Mouse (Mus musculus) embryonic facial prominence, embryonic 14.5 days (tissue): ENCODE data around the gene Acy3. TPM values are rescaled to one million over a fixed set of nuclear protein-coding genes. Genes with fewer than 3 reads are reported as not detected.

Source experiments
- ATAC-seq: fragments of 200-750 bp; cut with Nextera tagmentation; 2 replicates; pipeline ENCODE4 v1.8.0; 2017; ENCODE audit warnings: low read depth, moderate number of reproducible peaks, moderate TSS enrichment
- DNase-seq: peaks from one replicate; pipeline ENCODE4 v3.0.0-alpha.2; 2015; ENCODE audit warnings: low spot score
- H3K27ac ChIP-seq: fragments of 300-500 bp; sonication (generic); replicated peaks from 2 replicates; pipeline ENCODE4 v1.5.1; 2014; ENCODE audit warnings: low read depth, mild to moderate bottlenecking, low read length, moderate library complexity
- H3K27me3 ChIP-seq: fragments of 300-500 bp; sonication (generic); replicated peaks from 2 replicates; pipeline ENCODE4 v1.6.1; 2014; ENCODE audit warnings: low read length; ENCODE audit not compliant: control insufficient read depth, insufficient read depth
- H3K36me3 ChIP-seq: fragments of 300-500 bp; sonication (generic); 2 replicates; pipeline ENCODE4 v1.6.1; 2014; ENCODE audit warnings: low read length, mixed read lengths; ENCODE audit not compliant: control insufficient read depth, insufficient read depth
- H3K4me1 ChIP-seq: fragments of 300-500 bp; sonication (generic); 2 replicates; pipeline ENCODE4 v1.6.1; 2014; ENCODE audit warnings: antibody characterized with exemption, low read length; ENCODE audit not compliant: control insufficient read depth, insufficient read depth
- H3K4me2 ChIP-seq: fragments of 300-500 bp; sonication (generic); 2 replicates; pipeline ENCODE4 v1.6.1; 2014; ENCODE audit warnings: low read depth, mild to moderate bottlenecking, low read length, moderate library complexity, mixed read lengths
- H3K4me3 ChIP-seq: fragments of 300-500 bp; sonication (generic); 2 replicates; pipeline ENCODE4 v1.5.1; 2014; ENCODE audit warnings: low read depth, mild to moderate bottlenecking, low read length
- H3K9ac ChIP-seq: fragments of 300-500 bp; sonication (generic); 2 replicates; pipeline ENCODE4 v1.6.1; 2014; ENCODE audit warnings: low read depth, mild to moderate bottlenecking, low read length, moderate library complexity, mixed read lengths
- H3K9me3 ChIP-seq: fragments of 300-500 bp; sonication (generic); 2 replicates; pipeline ENCODE4 v1.6.1; 2016; ENCODE audit warnings: low read length; ENCODE audit not compliant: control insufficient read depth
- WGBS: fragments of 180-500 bp; shearing (Covaris S2); extraction: QIAGEN DNeasy Blood & Tissue Kit; methylation state at CpG from one replicate; pipeline ENCODE4 v1.1.7; 2014; 5-methylcytosine and 5-hydroxymethylcytosine counted together
- polyA plus RNA-seq: library from polyadenylated mRNA; unstranded; fragments of >200 nt; fragmentation: Nextera tagmentation; extraction: Ambion mirVana; gene quantifications from 2 replicates; pipeline ENCODE4 v1.2.1, GENCODE M21; 2014

Gene Acy3
- polyA plus RNA-seq, 1 experiment from 2014 or later, result 8.5 TPM

GRCm38 (mm10) chr19:4013066-4013465 is 26.7 kb downstream of the Acy3 start:
- 15% methylated on average over 9 of the region's 9 CpGs for WGBS
- Histone ChIP-seq H3K36me3 (peaks cover 18% of the 10 kb centered on the region), H3K9ac (peak overlapping the region; percentile 55), H3K4me2 (peak overlapping the region; percentile 76), H3K4me3 (peak overlapping the region; percentile 92), H3K27ac (no peak overlapping the region), H3K9me3 (no peaks in the 10 kb centered on the region), H3K4me1 (peaks cover 4% of the 10 kb centered on the region; the same call in 1 of the 2 replicates), H3K27me3 (no peaks in the 10 kb centered on the region)
- ATAC-seq (peak; percentile 23; the same call in 1 of the 2 replicates), DNase-seq (no peak)

DNA sequence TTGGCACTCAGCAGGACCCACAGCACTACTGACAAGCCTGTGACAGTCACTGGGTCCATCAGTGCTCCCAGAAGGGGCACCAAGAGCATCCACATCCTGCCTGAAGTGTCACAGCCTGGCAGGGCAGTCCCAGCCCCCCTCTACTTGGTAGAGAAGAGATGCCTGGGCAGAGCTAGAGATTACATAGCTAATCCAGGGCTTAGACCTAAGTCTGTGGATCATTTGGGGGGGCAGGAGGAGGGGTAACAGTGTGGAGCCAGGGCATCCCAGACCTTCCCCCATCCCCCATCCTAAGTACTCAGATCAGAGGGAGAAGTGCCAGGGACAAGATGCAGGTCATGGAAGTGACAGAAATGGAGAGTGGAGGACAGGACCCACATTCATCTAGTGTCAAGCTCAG is 28.4 kb downstream of the Acy3 start:
- Histone ChIP-seq H3K4me1 (peaks cover 4% of the 10 kb centered on the region; the same call in 1 of the 2 replicates), H3K27ac (no peak overlapping the region), H3K9me3 (no peaks in the 10 kb centered on the region), H3K27me3 (no peaks in the 10 kb centered on the region), H3K4me3 (no peak overlapping the region), H3K36me3 (peaks cover 1% of the 10 kb centered on the region; the same call in 1 of the 2 replicates), H3K4me2 (no peak overlapping the region), H3K9ac (no peak overlapping the region)
- DNase-seq (no peak), ATAC-seq (no peak)

GRCm38 (mm10) chr19:4015635-4016034 is 29.3 kb downstream of the Acy3 start:
- H3K36me3 ChIP-seq, result no peaks in the 10 kb centered on the region
- H3K9me3 ChIP-seq, result no peaks in the 10 kb centered on the region
- 49% methylated on average over 5 of the region's 5 CpGs for WGBS
- peaks cover 4% of the 10 kb centered on the region; the same call in 1 of the 2 replicates for H3K4me1 ChIP-seq
- H3K4me3 ChIP-seq, result no peak overlapping the region
- ATAC-seq (no peak), DNase-seq (no peak)
- H3K9ac ChIP-seq, result no peak overlapping the region
- H3K27me3 ChIP-seq, result no peaks in the 10 kb centered on the region
- no peak overlapping the region for H3K27ac ChIP-seq
- H3K4me2 ChIP-seq, result no peak overlapping the region

DNA sequence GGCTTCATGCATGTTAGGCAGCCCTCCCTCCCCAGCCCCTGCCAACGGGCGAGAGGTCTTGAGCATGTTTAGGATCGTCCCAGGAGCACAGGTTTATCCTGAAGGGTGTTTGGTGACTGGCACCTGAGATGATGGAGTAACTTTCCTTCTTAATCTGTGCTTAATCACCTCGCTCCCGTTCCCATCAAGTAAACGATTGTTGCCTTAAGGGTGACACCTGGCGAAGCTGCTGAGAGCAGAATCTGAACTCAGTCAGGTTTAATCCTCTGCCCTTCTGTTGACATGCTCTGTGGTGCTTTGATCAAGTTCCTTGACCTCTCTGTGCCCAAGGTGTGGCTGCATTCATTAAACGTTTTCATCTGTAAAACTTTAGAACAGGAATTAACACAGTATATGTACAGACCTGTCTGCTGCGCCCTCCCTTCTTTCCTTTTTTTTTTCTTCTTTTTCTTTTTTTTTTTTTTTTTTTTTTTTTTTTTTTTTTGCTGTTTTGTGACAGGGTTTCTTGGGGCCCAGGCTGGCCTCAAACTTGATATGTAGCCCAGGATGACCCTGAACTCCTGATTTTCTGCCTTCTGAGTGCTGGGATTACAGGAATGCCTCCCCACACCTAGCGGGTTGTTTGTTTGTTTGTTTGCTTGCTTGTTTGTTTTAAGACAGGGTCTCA is 31.7 kb downstream of the Acy3 start:
- no peak overlapping the region for H3K9ac ChIP-seq
- DNase-seq (peak; percentile 39), ATAC-seq (no peak)
- H3K4me2 ChIP-seq, result no peak overlapping the region
- 61% methylated on average over 10 of the region's 10 CpGs for WGBS
- no peaks in the 10 kb centered on the region for H3K9me3 ChIP-seq
- no peak overlapping the region for H3K27ac ChIP-seq
- no peaks in the 10 kb centered on the region for H3K4me1 ChIP-seq
- no peaks in the 10 kb centered on the region for H3K36me3 ChIP-seq
- no peaks in the 10 kb centered on the region for H3K27me3 ChIP-seq
- no peak overlapping the region for H3K4me3 ChIP-seq

- ATAC-seq, result peak; percentile 91
- no peak overlapping the region for H3K4me3 ChIP-seq
- no peaks in the 10 kb centered on the region for H3K36me3 ChIP-seq
- no peaks in the 10 kb centered on the region for H3K27me3 ChIP-seq
- DNase-seq, result peak; percentile 92
- H3K27ac ChIP-seq, result no peak overlapping the region
- no peak overlapping the region for H3K4me2 ChIP-seq
- WGBS, result 24% methylated on average over 18 of the region's 18 CpGs
- H3K9ac ChIP-seq, result no peak overlapping the region; the same call in 1 of the 2 replicates
- no peaks in the 10 kb centered on the region for H3K4me1 ChIP-seq
- H3K9me3 ChIP-seq, result no peaks in the 10 kb centered on the region
These were observed 32.6 kb downstream of the Acy3 start for GRCm38 (mm10) chr19:4018743-4019583.

GRCm38 (mm10) chr19:4023185-4023584 is 36.8 kb downstream of the Acy3 start:
- Histone ChIP-seq H3K4me2 (no peak overlapping the region), H3K4me1 (no peaks in the 10 kb centered on the region), H3K27ac (no peak overlapping the region), H3K9ac (no peak overlapping the region), H3K4me3 (no peak overlapping the region), H3K27me3 (no peaks in the 10 kb centered on the region), H3K36me3 (no peaks in the 10 kb centered on the region), H3K9me3 (peaks cover 5% of the 10 kb centered on the region)
- DNase-seq (no peak), ATAC-seq (no peak)
- 77% methylated on average over 7 of the region's 7 CpGs for WGBS

DNA sequence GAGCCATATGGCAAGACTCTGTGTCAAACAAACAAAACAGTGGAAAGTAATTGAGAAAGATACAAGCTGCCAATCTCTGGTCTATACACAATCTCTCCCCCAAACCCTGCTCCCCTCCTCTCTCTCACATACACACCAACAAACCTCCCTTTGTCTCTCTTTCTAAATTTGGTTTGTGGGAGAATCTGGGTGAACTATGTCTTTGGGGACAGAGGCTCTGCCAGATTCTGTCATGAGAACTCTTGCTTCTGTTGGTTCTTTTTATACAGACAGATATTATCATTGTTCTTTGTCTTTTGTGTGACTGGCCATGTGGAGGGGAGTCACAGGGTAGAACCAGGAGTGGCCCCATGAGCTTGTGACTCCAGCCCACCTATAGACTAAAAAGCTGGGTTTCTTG is 41.2 kb downstream of the Acy3 start:
- no peak for DNase-seq
- Histone ChIP-seq H3K4me3 (no peak overlapping the region), H3K27me3 (no peaks in the 10 kb centered on the region), H3K36me3 (no peaks in the 10 kb centered on the region), H3K9me3 (peaks cover 5% of the 10 kb centered on the region), H3K9ac (no peak overlapping the region), H3K27ac (no peak overlapping the region), H3K4me2 (no peak overlapping the region), H3K4me1 (no peaks in the 10 kb centered on the region)
- no peak for ATAC-seq

GRCm38 (mm10) chr19:4032668-4033067 is 46.3 kb downstream of the Acy3 start:
- Histone ChIP-seq H3K36me3 (no peaks in the 10 kb centered on the region), H3K9me3 (no peaks in the 10 kb centered on the region), H3K4me3 (no peak overlapping the region), H3K4me2 (no peak overlapping the region), H3K4me1 (no peaks in the 10 kb centered on the region), H3K27ac (no peak overlapping the region), H3K9ac (no peak overlapping the region), H3K27me3 (no peaks in the 10 kb centered on the region)
- 51% methylated on average over 7 of the region's 7 CpGs for WGBS
- no peak for DNase-seq
- no peak for ATAC-seq
